Mouse (Mus musculus) megakaryocyte, embryonic 14.5 days (primary cell): ENCODE data around the gene Otop3.

Experiments
- FLI1 ChIP-seq: IDR thresholded peaks from 2 replicates; pipeline ENCODE4 v1.6.1; 2012; ENCODE audit warnings: low read length, inconsistent platforms, mixed read lengths
- GATA1 ChIP-seq: IDR thresholded peaks from 3 replicates; pipeline ENCODE4 v1.6.1; 2012; ENCODE audit warnings: mixed read lengths, low read length, inconsistent platforms, borderline replicate concordance

DNA sequence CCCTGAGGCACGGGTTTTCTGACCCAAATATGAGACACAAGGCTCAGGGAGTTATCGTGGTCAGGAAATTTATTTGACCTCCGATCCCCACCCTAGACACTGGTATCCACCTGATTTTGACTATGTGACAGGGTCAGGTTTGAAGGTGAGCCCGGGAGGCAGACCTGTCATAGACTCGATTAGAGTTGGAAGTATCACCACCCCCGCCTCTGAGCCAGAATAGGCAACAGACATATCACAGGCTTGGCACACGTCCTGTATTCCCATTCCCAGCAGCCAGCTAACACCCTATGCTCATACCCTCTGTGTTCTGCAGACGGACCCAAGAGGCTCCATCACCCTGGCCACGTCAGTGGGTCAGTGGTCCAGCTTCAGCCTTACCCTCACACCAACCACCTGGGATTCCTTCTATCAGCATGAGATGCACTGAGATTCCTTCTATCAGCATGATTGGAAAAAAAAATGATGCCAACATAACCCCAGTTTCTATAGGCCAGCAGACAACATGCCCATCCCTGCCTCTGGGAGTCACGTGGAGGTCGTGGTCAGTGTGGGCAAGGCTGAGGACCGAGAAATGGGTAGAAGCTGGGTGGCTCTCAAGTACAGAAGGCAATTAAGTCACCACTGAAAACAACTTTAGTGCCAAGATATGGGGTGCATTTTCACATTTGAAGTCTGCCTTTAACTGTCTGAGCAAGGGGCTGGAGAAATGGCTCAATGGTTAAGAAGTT is 40.3 kb downstream of the Otop3 start:
- TF ChIP-seq GATA1 (no peak), FLI1 (no peak)
